Mouse (Mus musculus) liver, embryonic 14.5 days (tissue): Measurements from ENCODE around the gene Snx11.

ENCODE experiments used
- CTCF ChIP-seq: IDR thresholded peaks from 2 replicates; pipeline ENCODE4 v1.5.1; 2016; ENCODE audit warnings: antibody characterized with exemption, low read depth, control low read depth
- EP300 ChIP-seq: IDR thresholded peaks from 2 replicates; pipeline ENCODE4 v1.6.1; 2016; ENCODE audit warnings: antibody characterized with exemption, low read depth

- no peak for TF ChIP-seq CTCF
- TF ChIP-seq EP300 = no peak
Measured at GRCm38 (mm10) chr11:96768240-96768639, 9.1 kb downstream of the Snx11 start.
